Mouse (Mus musculus) right cerebral cortex, postnatal 14 days (tissue): ENCODE results near the gene Fam131b.

Experiments
- DNase-seq: peaks from one replicate; pipeline ENCODE4 v3.0.0; 2022

The Fam131b gene

GRCm38 (mm10) chr6:42355366-42355765 lies 30.9 kb upstream of the Fam131b start:
- DNase-seq, result no peak

GRCm38 (mm10) chr6:42354076-42355019 lies 29.9 kb upstream of the Fam131b start:
- peak; percentile 36 for DNase-seq

- DNase-seq, result no peak
Observed at GRCm38 (mm10) chr6:42353180-42353579, 28.7 kb upstream of the Fam131b start.

- no peak for DNase-seq
Observed at GRCm38 (mm10) chr6:42352486-42352846, 28.0 kb upstream of the Fam131b start.

GRCm38 (mm10) chr6:42351776-42352485 lies 27.5 kb upstream of the Fam131b start:
- DNase-seq, result no peak

GRCm38 (mm10) chr6:42350968-42351775 lies 26.7 kb upstream of the Fam131b start:
- DNase-seq, result no peak

GRCm38 (mm10) chr6:42350021-42350967 lies 25.9 kb upstream of the Fam131b start:
- DNase-seq, result peak; percentile 85

- DNase-seq, result peak; percentile 80
Observed at GRCm38 (mm10) chr6:42349426-42350020, 25.1 kb upstream of the Fam131b start, which contains the start of gene Zyx. Zyx (plus strand) TSS chr6:42349630.

GRCm38 (mm10) chr6:42349006-42349425 lies 24.6 kb upstream of the Fam131b start:
- DNase-seq, result peak; percentile 64

- no peak for DNase-seq
Observed at GRCm38 (mm10) chr6:42348281-42349005, 24.0 kb upstream of the Fam131b start.

- no peak for DNase-seq
Observed at GRCm38 (mm10) chr6:42344255-42344654, 19.8 kb upstream of the Fam131b start.

- no peak for DNase-seq
Observed at GRCm38 (mm10) chr6:42343361-42344120, 19.1 kb upstream of the Fam131b start.

GRCm38 (mm10) chr6:42342171-42342570 lies 17.7 kb upstream of the Fam131b start:
- no peak for DNase-seq

- no peak for DNase-seq
Observed at GRCm38 (mm10) chr6:42339981-42340380, 15.5 kb upstream of the Fam131b start.

GRCm38 (mm10) chr6:42339189-42339588 lies 14.7 kb upstream of the Fam131b start:
- no peak for DNase-seq

GRCm38 (mm10) chr6:42330946-42331345 lies 6.5 kb upstream of the Fam131b start:
- no peak for DNase-seq

GRCm38 (mm10) chr6:42330216-42330615 lies 5.8 kb upstream of the Fam131b start:
- DNase-seq, result no peak

- DNase-seq, result no peak
Observed at GRCm38 (mm10) chr6:42328757-42329156, 4.3 kb upstream of the Fam131b start.

- no peak for DNase-seq
Observed at GRCm38 (mm10) chr6:42326509-42326908, 2.1 kb upstream of the Fam131b start.

- peak; percentile 80 for DNase-seq
Observed at GRCm38 (mm10) chr6:42325268-42325609, 796 bp upstream of the Fam131b start.
